Mouse (Mus musculus) gastrocnemius, adult 8-10 months (tissue): ENCODE data around the gene Psmc4. TPM values are rescaled to one million over a fixed set of nuclear protein-coding genes. Genes with fewer than 3 reads are reported as not detected.

Experiments
- DNase-seq, 2 experiments: peaks; one replicate each; pipeline ENCODE4 v3.0.0; 2022; ENCODE audit warnings: low spot score in 2 of 2
- total RNA-seq, 4 experiments: library from RNA; stranded (reverse); gene quantifications; 2 replicates each; pipeline ENCODE4 v1.2.4; 2022

Psmc4 gene
- total RNA-seq, result 10 to 100 TPM; 96.1 to 99.7 (median 97.2) TPM

DNA sequence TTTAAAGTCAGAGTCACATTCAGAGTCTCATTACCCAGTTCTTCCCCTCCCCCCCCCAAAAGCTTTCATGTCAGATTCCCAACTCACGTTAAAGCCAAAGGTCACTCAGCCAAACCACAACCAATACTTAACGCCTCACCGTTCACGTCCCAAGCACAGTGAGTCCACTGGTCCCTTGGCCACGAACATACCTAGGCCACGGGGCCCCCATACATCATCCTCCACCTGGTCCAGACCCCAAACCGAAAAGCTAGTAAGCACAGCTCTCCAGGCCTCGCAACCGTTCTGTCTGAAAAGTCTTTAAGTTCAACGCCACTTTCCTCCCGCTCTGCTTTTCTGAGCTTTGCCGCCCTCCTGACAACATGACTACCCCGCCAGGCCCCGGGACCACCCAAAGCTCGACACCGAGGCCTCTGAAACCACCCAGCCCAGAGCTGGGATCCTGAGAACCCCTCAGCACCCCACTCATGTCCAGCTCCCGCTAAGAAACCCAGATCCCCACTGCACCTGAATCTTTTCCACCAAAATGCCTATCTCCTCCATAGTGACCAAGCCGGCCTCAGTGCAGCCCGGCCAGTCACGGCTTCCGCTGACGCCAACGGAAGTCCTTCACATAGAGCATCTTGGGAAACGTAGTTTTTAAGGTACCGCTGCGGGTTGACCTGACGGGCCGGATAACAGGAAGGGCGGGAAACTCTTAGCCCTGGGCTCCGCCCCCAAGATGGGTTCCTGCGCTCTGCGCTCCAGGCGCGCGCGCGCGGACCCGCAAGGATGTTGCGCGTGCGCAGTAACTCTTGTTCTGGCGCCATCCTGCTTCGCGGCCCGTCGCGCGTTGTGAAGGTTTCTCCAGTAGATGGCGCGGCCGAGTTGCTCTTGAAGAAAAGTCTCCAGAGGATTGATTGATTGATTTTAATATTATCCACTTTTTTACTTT is at the start of gene Psmc4:
TSS of gene Psmc4 (minus strand) at position 626 of the 934 bp plus-strand sequence.
- DNase-seq, result peak; percentile 97 to 99

DNA sequence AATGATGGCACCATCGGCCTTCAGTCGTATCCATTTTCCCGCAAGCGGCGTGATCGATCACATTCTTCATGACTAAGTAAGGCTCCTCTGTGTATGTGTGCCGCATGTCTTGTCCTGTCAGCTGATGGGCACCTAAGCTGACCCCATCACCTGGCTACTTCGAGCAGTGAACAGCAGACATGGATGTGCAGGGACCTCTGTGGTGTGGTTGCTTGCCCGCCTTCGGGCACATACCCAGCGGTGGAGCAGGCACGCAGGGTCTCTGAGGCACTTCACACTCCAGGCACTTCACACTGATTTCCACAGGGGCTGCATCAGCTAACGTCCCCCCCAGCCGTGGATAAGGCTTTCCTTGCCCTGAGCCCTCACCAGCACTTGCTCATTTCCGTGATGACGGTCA is 49.2 kb upstream of the Psmc4 start:
- no peak for DNase-seq

DNA sequence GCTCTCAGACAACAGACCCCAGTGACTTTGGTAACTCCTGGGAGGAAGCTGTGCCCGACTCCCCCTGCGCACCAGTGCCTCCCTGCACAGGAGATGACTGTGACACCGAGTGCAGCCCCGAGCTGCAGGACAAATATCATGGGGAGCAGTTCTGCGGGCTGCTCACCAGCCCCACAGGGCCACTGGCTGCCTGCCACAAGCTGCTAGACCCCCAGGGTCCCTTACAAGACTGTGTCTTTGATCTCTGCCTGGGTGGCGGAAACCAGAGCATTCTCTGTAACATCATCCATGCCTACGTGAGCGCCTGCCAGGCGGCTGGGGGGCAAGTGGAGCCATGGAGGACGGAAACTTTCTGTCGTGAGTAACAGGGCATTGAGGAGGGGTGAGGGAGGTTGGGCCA is 43.6 kb upstream of the Psmc4 start:
- DNase-seq, result no peak

DNA sequence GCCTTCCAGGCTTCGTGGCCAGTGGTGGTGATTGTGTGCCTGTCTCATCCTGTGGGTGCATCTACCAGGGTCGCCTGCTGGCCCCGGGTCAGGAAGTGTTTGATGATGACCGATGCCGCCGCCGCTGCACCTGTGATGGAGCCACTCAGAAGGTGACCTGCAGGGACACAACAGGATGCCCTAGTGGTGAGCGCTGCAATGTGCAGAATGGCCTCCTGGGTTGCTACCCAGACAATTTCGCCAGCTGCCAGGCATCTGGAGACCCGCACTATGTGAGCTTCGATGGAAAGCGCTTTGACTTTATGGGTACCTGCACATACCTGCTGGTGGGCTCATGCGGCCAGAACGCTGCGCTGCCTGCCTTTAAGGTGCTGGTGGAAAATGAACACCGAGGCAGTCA is 36.3 kb upstream of the Psmc4 start:
- no peak for DNase-seq

DNA sequence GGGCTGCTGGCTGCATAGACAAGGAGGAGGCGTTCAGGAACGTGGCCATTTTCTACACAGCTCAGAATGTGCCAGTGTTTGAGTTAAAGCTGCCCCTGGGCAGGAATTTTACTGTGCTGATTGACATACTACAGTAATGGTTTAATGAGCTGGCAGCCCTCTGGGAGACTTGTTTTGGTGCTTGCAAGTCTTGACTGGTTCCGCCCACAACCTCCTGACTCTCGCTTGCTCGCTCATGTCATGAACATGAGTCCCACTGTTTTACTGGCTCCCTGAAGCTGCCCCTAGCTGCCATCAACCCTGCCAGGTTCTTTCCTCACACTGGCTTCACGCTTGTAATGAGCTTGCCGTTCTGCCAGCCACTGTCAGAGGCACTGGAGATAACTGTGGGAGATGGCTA is 34.3 kb upstream of the Psmc4 start:
- no peak for DNase-seq

DNA sequence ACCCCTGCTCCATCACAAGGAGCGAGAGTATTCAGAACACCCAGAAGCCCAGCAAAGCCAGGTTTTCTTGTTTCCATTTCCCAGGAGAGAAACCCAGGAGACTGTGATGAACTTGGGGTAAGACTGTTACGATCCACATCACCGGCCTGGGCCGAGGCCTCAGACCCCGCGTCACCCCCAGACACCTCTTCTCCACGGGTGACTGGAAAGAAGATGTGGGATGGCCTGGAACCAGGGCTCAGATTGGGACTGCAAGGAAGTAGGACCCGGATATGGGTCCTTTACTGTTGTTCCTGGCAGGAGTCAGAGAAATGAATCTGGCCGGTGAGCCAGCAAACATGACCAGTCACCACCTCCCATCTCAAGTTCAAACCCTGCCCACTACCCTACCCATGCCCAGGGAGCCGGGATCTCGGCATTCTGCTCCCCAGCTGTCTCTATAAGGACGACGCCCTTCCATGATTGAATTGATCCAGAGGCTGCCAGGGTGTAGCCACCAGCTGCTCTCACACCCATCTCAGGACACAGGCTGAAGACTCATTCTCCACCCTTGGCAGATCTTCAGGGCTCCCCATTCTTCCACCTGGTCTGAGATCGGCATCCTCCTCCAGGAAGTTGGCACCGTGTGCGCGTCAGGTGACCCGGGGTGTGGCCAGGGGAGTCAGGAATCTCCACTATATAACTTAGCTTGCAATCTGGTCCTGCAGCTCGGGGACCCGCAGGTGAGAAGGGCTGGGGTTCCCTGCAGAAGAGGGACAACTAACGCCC is 20.8 kb upstream of the Psmc4 start, which contains the start of gene Fcgbp:
TSS of gene Fcgbp (plus strand) at position 706 of the 768 bp plus-strand sequence.
- DNase-seq, result no peak

DNA sequence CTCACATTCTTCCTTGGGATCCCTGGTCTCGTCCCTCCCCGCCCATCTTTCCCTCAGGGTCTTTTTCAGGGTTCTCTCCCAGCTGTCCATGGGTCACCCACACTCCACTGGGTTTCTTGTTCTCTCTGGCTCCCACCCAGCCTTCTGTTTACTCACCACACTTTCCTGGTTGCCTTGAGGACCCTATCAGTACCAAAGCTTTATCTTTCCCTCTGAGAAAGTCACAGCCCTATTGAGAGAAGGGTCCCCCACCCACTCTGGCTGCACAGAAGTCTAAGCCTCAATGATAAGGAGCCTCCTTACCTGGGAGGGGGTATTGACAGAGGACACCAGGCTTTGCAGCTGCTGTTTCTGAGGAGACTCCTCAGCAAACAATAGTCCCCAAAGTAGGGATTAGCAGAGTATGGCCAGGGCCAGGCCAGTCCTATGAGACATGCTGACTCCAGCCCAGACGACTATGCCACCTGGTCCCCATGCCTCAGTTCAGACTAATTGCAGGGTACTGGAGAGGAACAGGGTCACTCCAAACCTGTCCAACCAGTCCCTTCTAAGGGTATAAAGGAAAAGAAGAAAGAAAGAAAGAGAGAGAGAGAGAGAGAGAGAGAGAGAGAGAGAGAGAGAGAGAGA is 19.8 kb upstream of the Psmc4 start:
- DNase-seq, result no peak

DNA sequence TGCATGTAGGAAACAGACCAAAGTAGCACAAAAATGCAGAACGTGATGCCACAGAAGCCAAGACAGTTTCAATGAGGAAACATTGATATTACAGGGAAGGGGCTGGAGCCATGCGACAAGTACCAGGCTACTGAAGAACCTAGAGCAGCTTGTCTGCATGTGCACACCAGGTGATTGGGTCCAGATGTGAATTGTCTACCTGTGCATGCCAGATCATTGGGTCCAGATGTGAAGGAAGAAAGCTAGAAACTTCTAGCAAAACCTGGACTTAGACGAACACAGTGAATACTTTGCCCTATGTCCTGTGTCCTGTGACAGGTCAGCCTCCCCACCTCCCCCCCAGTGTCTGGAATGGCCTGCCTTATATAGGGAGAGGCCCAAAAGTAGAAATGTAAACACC is 18.8 kb upstream of the Psmc4 start:
- no peak for DNase-seq

DNA sequence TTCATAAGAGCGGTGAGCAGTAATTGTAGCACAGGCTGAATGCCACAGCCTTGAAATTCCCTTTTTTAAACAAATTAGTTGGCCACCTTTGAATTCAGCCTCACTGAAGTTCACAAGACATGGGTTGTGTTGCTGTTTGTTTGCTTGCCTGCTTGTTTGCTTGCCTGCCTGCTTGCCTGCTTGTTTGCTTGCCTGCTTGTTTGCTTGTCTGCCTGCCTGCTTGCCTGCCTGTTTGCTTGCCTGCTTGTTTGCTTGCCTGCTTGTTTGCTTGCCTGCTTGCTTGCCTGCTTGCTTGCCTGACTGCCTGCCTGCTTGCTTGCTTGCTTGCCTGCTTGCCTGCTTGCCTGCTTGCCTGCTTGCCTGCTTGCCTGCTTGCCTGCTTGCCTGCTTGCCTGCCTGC is 10.1 kb upstream of the Psmc4 start:
- no peak for DNase-seq

DNA sequence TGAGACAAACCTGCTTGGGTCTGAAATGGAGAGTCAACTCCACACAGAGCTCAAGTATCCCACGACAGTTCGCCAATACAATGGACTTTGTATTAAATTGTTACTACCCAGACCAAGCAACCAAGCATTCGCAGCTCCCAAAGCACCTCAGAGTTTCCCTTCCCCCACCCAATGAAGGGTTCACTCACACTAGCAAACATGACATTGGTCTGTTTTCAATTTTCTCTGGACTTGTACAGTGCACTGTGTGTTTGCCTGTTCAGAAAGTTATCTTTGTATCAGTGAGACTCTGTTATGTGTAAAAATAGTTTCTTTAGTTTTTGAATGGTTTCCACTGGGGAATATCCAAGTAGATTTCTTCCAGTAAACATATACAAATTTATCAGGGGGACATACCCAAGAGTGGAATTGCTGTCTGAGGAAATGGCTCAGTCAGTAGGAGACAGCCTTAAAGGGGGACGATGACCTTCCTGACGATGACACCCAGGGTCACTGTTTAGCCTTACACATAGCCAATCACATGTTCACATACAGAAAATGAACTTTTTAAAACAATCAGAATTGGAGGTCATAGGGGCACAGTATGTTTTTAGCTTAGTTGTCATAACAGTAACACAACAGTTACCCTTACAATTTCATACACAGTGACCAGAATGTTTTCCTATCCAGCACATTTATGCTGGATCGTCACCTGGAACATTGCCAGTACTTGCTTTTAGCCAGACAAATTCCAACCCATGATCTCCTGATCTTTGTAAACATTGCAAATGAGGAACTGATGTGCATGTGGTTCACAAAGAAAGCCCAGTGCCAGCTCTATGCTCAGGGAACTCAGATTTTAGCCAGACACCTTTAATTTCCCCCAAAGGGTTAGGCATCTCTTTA is 3.4 kb upstream of the Psmc4 start:
- DNase-seq, result no peak

DNA sequence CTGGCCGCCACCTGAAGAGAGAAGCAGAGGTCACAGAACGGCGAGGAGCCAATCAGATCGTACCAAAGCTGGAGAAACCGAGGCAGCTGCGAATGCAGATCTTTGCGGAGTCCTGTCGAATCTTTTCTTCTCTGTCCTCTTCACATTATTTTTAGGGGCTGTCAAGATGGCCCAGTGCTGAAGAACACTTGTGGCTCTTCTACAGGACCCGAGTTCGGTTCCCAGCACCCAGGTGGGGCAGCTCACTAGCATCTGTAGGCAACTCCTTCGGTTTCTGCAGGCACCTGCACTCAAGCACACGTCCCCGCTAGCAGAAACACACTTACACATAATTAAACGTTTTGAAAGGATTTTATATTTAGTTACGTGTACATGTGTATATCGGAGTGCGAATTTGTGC is 683 bp upstream of the Psmc4 start:
- no peak for DNase-seq

DNA sequence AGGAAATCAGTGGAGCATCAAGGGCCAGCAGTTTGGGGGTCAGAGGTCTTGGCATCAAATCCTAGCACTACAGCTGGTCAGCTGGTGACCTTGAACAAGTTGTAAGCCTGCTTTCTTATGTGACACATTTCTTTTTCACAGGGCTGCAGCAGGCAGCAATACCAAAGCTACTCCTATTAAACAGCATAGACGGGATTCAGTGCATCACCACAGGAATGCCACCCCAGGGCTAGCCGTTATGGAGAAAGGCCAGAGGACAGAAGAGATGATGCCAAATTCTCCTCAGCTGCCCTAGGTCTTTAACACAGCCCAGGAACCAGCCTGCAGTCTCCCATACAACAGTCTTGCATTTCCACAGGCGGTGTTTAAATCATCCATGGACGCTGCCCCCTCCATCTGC is 5.4 kb downstream of the Psmc4 start:
- DNase-seq, result no peak

DNA sequence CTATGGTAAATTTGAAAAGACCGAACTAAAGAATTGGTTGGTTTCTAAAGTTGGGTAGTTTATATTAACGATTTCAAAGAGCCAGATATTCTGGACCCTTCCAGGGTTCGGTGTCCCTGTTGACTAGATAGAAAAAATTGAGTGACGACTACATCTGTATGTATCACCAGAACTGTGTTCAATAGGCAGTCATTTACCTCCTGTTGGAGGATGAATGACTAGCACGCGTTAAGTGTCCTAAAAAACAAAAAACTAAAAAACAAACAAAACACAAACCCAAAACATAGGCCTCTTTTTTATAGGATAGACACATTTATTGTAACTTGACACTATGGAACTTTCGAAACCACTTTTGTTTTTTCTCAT is 35.5 kb downstream of the Psmc4 start:
- no peak for DNase-seq

DNA sequence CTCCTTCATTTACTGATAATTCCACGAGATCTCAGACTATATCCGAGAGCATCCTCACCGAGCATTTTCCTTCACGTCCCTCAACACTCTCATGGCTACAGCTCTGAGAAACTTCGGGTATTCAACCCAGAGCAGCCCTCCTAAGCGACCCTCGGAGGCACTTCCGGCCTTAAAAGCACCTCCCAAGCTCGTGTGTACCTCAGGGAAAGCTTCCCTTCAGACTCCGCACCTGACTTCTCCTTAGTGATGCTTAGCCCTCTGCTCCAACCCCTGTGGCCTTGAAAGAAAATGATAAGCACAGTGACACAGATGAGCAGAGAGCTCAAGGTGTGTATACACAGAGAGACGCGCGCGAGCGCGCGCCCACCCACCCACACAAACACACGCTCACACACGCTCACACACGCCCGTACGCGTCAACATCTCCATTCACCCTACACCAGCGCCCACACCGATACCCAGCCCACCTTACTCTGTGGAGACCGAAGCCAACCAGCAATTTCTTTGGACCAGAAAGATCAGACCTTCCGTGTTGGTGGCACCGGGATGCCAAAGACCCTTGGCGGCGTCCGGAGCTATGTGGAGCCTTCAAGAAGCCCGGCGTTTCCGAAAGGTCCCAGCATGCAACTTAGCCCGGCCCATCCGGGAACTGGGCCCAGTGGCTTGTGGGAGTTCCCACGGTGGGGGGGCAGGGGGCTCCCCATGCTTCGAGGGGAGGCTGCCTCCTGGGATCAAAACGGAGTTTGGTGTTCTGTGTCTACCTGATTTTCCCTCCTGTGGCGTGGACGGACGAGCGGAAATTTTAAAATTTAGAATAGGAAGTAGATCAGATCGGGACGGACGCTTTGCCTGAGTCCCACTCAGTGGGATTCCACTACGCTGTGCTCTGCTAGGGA is 36.1 kb downstream of the Psmc4 start, which contains the start of gene Zfp850:
TSS of gene Zfp850 (minus strand) at position 567 of the 896 bp plus-strand sequence.
- DNase-seq, result peak; percentile 29 to 44

DNA sequence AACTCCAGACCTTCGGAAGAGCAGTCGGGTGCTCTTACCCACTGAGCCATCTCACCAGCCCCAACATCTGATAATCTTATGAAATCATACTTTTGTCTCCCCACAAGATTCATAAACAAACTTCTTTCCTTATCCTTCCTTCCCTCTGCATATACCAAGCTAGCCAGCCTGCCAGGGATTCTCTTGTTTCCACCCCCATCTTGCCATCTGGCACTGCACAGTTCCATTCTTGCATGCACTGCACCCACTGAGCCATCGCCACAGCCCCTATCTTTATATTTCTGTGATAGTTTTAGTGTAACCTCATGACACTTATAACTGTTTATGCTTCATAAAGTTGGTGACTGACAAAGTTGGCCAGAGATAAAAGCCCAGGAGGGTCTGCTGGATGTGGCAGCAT is 39.6 kb downstream of the Psmc4 start:
- DNase-seq, result no peak

Other genes with a start within 250 kb of the Psmc4 start
- 1 to 10 TPM; 4.0 to 5.3 (median 4.4) TPM for gene Zfp626, start 242.9 kb downstream of the Psmc4 start, total RNA-seq
- 1 to 10 TPM; 2.3 to 2.7 (median 2.6) TPM for gene Zfp59, start 211.5 kb downstream of the Psmc4 start, total RNA-seq
- 1 to 10 TPM; 1.7 to 2.9 (median 1.9) TPM for gene Zfp607a, start 192.6 kb downstream of the Psmc4 start, total RNA-seq
- 1 to 10 TPM; 2.3 to 5.6 (median 3.8) TPM for gene Zfp974, start 120.6 kb downstream of the Psmc4 start, total RNA-seq
- gene Zfp780b, start 70.9 kb downstream of the Psmc4 start, total RNA-seq, result 10 to 100 TPM in 1 of 4 experiments, 1 to 10 TPM in 3; 7.0 to 10.9 (median 8.2) TPM
- under 1 TPM; 0.15 to 0.65 (median 0.29) TPM for gene Zfp850, start 36.0 kb downstream of the Psmc4 start, total RNA-seq
- gene Fcgbp, start 21.1 kb upstream of the Psmc4 start, total RNA-seq, result under 1 TPM in 1 of 4 experiments, not detected in 3; 0.08 TPM
- gene 9530053A07Rik, start 79.4 kb upstream of the Psmc4 start, total RNA-seq, result not detected
- 10 to 100 TPM; 16.8 to 25.3 (median 18.6) TPM for gene Fbl, start 119.6 kb upstream of the Psmc4 start, total RNA-seq
- gene Dyrk1b, start 129.4 kb upstream of the Psmc4 start, total RNA-seq, result 10 to 100 TPM; 58.2 to 74.5 (median 66.1) TPM
- gene Eid2, start 217.8 kb upstream of the Psmc4 start, total RNA-seq, result 1 to 10 TPM; 5.6 to 5.9 (median 5.8) TPM
- 1 to 10 TPM; 5.1 to 7.2 (median 6.3) TPM for gene Eid2b, start 227.6 kb upstream of the Psmc4 start, total RNA-seq
- not detected for gene Selenov, start 241.1 kb upstream of the Psmc4 start, total RNA-seq